Mouse (Mus musculus): ENCODE measurements around the gene Slc17a5. TPM values are rescaled to one million over a fixed set of nuclear protein-coding genes. Genes with fewer than 3 reads are reported as not detected.

Gene Slc17a5
- total RNA-seq (2021) = 10 to 100 TPM; 19.3 to 20.0 TPM
- long read RNA-seq, experiment 1, transcript Slc17a5-201 (11 exons, 3,236 nt) = major isoform, 12 of 15 reads
- long read RNA-seq, experiment 1, partial matches to known transcripts = 0 of 15 reads
- long read RNA-seq, experiment 1, other reads (novel, unspliced or antisense) = 3 of 15 reads
- long read RNA-seq, experiment 2, transcript Slc17a5-201 (11 exons, 3,236 nt) = major isoform, 13 of 21 reads
- long read RNA-seq, experiment 2, partial matches to known transcripts = 1 of 21 reads
- long read RNA-seq, experiment 2, other reads (novel, unspliced or antisense) = 7 of 21 reads

GRCm38 (mm10) chr9:78587914-78588313, at the start of gene Slc17a5:
Gene Slc17a5, minus strand, starts transcription at chr9:78588041.
- peak; percentile 87 to 92 for DNase-seq (ENCODE audit: low spot score in 2 of 2)

GRCm38 (mm10) chr9:78633976-78634375, 46.1 kb upstream of the Slc17a5 start:
- no peak for DNase-seq (ENCODE audit: low spot score in 2 of 2)

GRCm38 (mm10) chr9:78631755-78632434, 44.1 kb upstream of the Slc17a5 start:
- no peak for DNase-seq (ENCODE audit: low spot score in 2 of 2)

DNA sequence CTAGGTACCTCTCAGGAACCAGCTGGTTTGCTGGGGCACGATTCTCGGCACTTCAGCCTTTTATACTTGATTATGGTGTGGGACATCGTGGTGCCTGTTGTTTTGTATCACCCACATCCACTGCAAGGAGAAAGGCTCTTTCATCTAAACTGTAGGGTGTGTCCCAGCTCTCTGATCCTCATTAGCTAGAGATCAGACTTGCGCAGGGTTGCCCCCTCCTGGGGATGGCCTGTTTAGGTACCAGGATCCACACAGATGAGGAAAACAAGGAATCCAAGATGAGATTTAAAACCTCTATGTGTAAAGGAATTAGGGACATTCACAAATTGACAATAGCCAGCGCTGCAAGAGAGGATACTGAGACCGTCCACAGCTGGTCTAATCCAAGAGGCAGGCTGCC, 42.1 kb upstream of the Slc17a5 start:
- no peak for DNase-seq (ENCODE audit: low spot score in 2 of 2)

DNA sequence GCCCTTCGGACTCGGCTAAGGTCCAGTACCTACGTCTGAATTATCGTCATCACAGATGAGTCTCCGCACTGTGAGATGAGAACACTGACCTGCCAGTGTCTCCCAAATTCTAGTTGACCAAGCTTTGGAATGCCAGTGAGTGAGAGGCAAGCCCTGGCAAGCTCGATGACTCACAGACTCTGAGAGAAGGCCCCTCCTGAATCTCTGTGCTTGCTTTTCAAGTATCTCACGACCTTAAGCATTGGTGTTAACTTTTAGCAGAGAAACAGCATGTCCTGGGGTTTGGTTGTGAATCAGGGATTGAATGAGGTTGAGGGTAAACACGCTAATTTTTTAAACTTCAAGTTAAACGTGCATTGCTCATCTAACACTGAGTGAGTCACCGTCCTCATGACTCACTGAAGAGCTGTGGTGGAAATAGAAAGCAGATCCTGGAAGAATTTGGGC, 35.5 kb upstream of the Slc17a5 start:
- DNase-seq (ENCODE audit: low spot score in 2 of 2) = no peak

DNA sequence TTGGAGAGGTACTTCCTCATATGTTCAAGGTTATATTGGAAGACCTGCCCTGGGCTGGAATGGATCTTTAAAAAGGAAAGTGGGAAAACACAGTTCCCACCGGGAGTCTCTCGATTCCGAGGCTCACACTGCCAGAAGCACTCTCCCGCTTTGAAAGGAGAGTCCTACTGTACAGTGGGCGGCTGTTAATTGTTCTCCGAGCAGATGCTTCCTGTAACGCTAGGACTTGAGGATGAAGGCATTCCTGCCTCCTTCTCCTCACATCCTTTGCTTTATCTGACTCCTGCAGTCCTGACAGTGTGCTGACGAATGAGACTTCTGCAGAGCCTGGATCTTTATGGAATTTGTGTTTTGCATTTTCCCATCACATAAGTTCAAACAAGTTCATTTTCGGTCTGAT, 31.4 kb upstream of the Slc17a5 start:
- DNase-seq (ENCODE audit: low spot score in 2 of 2) = no peak

DNA sequence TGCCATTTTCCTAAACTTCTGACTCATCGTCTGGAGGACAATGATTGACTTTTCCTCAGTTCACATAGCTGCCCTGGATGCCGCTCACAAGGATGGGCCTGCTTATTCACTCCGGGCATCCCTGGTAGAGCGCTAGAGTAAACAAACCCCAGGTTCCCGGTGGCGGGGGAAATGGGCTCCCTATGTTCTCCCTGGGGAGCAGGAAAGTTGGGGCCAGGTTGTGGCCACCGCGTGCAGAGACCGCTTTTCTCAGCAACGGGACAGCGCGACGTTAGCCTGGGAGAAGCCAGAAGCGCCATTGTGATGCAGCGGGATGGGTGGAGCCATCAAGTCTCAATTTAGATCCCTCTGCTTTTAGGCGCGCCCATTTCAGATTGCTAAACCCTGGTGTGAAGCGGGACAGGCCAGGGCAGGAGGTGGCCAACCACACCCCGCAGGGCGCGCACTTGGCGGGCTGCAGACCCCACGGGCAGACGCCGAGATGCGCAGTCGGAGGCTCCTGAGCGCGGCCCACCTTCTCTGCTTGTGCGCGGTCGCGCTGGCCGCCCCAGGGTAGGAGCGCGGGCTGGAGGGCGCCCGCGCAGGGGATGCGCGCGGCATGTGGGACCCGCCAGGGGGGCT, 27.7 kb upstream of the Slc17a5 start, which contains the start of gene Cd109:
Gene Cd109 (plus strand): TSS at position 146 of the 621 bp plus-strand sequence.
- peak in 1 of 2 experiments; percentile 39 for DNase-seq (ENCODE audit: low spot score in 2 of 2)

DNA sequence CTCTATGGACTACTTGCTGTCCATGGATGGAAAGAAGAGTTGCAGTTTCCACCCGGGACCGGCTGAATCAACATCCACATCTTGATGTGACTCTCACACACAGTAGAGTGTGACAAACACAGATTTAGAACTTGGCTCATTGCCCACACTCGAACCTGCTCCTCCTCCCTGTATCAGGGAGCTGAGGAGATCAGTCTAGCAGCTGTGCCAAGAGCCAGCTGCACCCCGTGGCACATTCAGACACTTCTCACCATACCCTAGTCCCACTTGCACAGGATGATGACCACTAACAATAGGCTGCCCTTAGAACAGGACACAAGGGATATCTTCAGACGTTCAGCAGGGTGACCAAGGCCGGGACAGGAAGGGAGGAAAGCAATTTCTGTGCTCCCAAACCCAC, 26.4 kb upstream of the Slc17a5 start:
- DNase-seq (ENCODE audit: low spot score in 2 of 2) = no peak

GRCm38 (mm10) chr9:78601046-78601730, 13.3 kb upstream of the Slc17a5 start:
- peak in 1 of 2 experiments; percentile 36 for DNase-seq (ENCODE audit: low spot score in 2 of 2)

- DNase-seq (ENCODE audit: low spot score in 2 of 2) = no peak
Measured at GRCm38 (mm10) chr9:78599927-78600326, 12.1 kb upstream of the Slc17a5 start.

DNA sequence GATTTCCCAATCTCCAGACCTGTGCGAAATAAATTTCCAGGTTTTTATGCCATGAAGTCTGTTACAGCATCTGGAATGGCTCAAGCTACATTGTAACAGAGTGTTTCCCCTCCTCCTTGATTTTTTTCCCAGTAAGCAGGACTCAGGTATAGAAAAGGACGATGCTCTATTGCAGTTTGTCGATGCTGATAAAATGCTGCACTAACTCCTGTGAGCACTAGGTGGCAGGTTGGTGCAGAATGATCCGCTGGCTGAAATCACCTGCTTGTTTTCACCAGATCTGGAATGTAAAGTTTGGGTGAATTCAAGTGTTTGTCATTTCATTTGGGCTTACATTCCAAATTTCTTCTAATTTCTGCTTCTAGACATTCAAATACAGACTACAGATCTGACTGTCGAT, 9.0 kb upstream of the Slc17a5 start:
- peak; percentile 45 to 54 for DNase-seq (ENCODE audit: low spot score in 2 of 2)

DNA sequence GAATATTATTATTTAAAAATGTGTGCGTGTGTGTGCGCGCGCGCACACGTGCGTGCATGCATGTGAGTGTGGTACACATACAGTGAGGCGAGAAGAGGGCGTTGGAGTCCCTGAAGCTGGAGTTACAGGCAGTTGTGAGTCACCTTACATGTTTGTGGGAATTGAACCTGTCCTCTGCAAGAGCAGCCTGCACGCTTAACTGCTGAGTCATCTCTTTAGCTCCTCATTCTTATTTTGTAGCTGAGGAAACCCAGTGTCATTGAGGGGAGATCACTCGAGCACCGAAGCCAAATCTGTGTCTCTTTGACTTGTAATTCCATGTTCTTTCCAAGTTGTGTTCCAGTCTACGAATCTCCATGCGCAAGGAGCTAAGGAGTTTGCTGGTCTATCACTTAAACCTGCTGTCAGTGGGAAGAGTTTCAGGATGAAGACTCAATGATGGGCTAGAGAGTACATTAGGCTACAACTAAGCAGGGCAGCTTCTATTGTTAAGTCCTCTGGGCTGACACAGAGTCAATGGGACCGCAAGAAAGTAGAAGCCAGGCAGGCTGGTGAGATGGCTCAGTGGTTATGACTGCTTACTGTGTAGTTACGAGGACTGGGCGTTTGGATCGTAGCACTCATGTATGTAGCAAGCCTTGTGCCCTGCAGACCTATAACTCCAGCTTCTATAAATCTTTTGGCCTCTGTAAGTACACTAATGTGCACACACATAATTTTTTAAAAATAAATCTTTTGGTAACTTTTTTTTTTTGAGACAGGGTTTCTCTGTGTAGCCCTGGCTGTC, 8.1 kb upstream of the Slc17a5 start:
- no peak for DNase-seq (ENCODE audit: low spot score in 2 of 2)

DNA sequence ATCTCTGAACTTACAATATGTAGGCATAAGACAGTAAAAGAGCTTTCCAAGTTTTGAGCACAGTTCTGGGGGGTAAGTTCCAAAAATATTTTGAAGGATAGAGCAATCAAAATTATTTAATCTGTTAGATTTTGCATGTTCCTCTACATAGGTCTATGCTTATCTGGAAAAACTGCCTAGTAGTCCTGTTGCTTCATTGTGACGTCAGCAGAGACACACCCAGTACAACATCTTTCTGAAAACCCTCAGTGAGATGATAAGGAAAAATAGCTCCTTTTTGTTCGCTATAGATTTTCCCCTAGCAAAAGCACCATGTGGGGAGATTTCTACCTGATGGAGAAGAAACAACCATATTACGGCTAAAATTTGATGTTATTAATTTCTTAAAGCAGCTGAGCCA, 7.4 kb upstream of the Slc17a5 start:
- DNase-seq (ENCODE audit: low spot score in 2 of 2) = no peak

DNA sequence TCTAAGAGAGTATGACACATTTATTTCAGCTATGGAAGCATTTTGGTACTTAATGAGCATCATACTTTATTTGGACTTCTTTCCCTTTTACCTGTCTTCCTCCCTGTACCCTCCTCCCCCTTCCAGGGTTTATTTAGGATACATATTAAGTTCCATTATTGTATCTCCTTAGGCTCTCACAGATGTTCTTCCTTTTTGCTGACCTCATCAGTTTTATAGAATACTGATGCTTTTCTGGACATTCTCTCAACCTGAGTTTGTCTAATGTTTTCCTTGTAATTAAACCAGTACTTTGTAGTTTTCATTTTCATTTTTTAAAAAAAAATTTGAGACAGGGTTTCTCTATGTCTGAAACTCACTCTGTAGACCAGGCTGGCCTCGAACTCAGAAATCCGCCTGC, 2.6 kb upstream of the Slc17a5 start:
- no peak for DNase-seq (ENCODE audit: low spot score in 2 of 2)

DNA sequence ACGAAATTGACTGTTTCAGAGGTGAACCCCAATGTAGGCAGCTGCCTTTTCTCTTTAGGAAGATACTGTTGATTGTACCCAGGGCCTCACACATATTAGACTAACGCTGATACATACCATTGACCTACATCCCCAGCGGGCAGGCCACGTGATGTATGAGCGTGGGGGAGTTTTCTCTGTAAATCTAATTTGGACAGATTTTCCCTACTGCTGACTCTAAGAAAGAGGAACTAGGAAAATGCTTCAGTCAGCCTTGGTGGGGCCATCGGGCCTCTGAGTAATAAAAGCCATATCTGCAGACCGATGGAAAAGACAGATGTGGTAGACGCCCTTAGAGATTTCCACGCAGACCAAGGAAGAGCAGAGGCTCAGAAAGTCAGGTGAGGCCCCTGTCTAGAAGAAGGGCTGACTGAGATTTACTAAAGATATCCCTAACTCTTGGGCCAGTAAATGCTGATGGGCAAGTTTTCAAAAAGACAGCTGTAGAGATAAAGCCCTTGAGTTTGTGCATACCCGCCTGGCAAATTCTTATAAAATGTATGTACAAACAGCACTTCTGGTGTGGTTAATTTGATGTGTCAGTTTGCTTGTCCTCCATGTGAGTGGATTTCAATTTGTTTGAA, 681 bp upstream of the Slc17a5 start:
- DNase-seq (ENCODE audit: low spot score in 2 of 2) = peak in 1 of 2 experiments; percentile 23

GRCm38 (mm10) chr9:78587218-78587883, 490 bp downstream of the Slc17a5 start:
- peak in 1 of 2 experiments; percentile 34 for DNase-seq (ENCODE audit: low spot score in 2 of 2)

- no peak for DNase-seq (ENCODE audit: low spot score in 2 of 2)
Measured at GRCm38 (mm10) chr9:78579644-78580396, 8.0 kb downstream of the Slc17a5 start.

DNA sequence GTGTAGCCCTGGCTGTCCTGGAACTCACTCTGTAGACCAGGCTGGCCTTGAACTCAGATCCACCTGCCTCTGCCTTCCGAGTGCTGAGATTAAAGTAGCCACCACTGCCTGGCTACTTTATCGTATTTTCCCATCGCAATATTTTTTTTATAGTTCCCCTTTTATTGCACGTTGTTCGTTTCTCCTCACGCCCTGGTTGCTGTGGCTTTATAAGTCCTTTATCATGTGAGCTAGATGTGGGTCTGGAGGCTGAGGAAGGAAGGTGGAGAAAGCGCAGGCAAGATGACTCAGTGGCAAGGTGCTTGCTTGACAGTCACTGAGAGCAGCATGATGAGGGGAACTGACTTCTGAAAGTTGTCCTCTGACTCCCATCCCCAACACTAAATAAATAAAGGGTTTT, 9.0 kb downstream of the Slc17a5 start:
- no peak for DNase-seq (ENCODE audit: low spot score in 2 of 2)

DNA sequence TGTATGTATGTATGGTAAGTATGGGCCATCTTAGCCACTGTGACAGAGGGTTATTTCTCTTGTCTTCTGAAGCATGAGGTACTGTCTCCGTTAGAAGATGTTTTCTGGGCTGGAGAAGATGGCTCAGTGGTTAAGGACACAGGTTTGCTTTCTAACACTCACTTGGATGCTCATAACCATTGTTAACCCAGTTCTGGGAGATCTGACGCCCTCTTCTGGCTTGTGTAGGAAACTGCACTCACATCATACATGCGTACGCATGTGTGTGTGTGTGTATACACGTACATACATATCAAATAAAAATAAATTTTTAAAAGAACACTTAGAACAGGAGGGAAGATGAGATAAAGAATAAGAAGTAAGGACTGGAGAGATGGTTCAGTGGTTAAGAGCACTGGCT, 11.4 kb downstream of the Slc17a5 start:
- no peak for DNase-seq (ENCODE audit: low spot score in 2 of 2)

Data from layer of hippocampus, postnatal 14 days (tissue).